Mouse (Mus musculus): ENCODE results near the gene Ebp. TPM values are rescaled to one million over a fixed set of nuclear protein-coding genes. Genes with fewer than 3 reads are reported as not detected.

The Ebp gene
- total RNA-seq, 2 experiments from 2014 or later: 31.7 to 33.3 TPM

DNA sequence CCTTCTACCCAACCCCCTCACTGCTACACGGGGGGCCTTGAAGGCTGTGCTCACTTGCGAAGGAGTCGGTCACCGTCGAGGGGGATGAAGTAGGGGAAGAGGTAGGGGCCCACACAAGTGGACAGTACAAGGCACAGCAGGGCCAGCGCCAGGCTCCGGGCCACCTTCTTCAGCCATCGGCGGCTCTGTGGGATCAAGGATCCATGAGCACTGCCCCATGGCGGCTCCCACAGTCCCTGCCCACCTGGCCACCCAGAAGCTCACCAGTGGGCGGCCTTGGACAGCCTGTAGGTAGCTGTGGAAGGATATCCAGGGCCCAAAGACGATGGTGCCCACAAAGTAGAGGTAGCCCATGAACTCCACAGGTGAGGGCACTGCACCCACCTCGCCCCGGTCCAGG, 9.8 kb upstream of the Ebp start:
- DNase-seq (ENCODE audit: low spot score in 2 of 2): no peak
- intact Hi-C loops (cut with DNase I): no loop called here

DNA sequence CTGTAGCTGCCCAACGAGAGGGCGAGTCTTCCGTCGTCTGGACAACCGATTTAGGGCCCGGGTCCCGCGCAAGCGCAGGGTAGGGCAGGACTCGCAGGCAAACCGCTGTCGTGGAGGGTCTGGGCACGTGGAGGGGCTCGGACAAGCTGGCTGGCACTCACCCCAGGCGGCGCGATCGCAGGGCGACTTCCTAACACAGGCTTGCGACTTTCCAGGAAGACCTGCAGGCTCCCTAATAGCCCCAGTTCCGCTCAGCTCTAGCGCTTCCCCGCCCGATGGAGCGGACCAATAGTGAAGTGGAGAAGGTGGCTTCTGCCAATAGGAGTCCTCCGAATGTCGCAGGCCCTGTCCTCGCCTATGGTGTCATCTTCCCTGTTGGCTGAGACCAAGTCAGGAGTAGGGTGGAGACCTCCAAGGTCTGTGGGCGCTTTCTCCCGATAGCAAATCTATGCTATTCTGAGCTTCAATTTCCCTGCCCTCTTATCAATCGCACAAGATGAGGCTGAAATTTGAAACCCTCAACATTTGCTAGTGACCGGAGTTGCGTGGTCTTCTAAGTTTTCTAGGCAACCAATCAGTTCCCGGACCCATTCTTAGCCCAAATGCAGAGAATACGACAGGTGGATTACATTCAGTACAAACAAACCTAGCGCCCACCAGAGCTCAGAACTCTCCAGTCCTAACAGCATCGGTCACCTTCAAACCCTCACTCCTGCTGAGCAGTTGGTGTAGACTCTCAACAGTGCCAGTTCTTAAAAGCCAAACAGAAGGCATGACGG, 483 bp downstream of the Ebp start:
- intact Hi-C loops (cut with DNase I): loop anchor here (5.0 kb wide), 1 partner anchor 59 kb away; the partner anchor contains the start of gene Ftsj1
- peak; percentile 76 to 79 for DNase-seq (ENCODE audit: low spot score in 2 of 2)

DNA sequence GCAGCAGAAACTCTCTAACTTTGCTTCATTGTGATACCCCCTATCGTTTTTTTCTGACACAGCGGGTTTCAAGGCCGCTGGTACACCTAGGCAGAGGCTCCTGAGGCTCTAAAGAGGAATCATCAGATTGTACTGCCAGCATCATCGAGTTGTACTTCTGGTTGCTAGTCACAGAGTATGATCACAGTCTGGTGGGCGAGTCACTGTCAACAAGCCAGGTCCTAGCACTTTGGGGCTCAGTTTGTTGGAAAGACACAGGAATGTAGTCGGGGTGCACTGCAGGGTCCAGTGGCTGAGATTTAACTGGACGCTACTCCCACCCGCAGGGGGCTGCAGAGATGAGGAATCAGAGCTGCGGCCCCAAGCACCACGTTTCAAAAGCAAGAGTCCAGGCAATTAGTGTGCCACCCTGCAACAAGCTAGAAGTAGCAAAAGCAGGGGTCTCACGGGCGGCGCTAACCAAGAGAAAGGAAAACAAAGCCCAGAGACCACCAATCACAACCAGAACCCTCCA, 1.1 kb downstream of the Ebp start:
- intact Hi-C loops (cut with DNase I): loop anchor here (5.0 kb wide), 1 partner anchor 60 kb away; the partner anchor contains the start of gene Ftsj1
- DNase-seq (ENCODE audit: low spot score in 2 of 2): peak in 1 of 2 experiments; percentile 5

DNA sequence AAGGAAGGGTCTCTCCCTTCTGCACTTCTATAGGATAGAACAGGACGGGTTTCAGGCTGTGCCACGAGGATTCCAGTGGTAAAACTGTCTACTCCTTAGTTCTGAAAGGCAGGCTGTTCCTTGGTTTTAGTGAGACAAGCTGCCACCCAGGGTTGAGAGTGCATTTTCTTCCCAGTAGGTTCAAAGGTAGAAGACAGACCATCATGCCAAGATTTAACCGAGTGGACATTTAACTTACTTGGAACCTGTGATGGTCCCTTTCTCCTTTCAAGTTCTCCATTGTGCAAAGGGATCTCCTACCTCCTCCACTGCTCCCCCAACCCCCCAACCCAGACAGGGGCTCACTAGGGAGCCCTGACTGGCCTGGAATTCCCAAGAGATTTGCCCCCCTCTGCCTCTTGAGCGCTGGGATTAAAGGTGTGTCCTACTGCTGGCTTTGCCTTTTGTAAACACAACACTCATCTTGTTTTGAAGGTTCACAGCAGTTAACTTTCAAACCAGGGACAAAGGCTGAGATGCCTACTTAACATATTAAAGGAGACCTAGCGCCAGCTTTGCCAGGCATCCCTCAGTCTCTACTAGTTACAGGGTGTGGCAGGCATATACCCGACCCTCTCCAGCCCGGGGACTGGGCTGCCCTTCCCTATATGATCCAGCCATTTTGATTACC, 10.3 kb downstream of the Ebp start:
- intact Hi-C loops (cut with DNase I): no loop called here
- DNase-seq (ENCODE audit: low spot score in 2 of 2): no peak

DNA sequence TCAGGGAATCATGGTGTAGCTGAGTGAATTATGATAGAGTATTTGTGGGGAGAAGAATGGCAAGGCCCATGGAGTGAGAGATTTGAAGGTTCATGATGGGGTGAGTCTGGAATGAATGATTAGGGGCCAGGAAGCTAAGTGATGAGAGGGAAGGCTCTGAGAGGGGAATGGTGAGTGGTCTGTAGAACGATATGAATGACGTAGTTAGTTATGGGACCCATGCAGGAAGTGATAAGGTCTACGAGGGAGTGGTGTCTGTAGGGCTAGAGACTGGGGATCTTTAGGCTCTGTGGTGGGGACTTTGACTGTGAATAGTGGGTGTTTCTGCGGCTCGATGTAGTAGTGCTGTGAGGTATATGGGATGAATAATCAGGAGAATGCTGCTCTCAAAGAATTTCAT, 13.7 kb downstream of the Ebp start:
- intact Hi-C loops (cut with DNase I): no loop called here
- DNase-seq (ENCODE audit: low spot score in 2 of 2): no peak

DNA sequence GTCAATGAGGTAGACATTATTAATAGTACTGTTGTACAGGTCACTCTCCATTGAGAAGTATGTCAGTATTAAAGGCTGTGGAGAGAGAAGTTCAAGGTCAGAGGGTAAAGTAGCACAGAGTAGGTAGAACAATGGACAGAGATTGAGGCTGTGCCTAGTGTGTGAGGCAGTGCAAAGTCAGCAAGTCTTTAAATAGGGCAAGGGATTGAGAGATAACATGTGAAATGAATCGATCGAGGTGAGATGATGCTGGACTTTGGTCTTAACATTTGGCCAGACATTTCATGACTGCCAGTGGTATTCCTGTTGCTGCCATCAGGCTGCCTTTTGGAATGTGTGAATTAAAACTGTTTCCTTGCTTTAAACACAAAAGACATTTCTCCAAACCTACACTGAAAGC, 14.4 kb downstream of the Ebp start:
- intact Hi-C loops (cut with DNase I): no loop called here
- no peak for DNase-seq (ENCODE audit: low spot score in 2 of 2)

DNA sequence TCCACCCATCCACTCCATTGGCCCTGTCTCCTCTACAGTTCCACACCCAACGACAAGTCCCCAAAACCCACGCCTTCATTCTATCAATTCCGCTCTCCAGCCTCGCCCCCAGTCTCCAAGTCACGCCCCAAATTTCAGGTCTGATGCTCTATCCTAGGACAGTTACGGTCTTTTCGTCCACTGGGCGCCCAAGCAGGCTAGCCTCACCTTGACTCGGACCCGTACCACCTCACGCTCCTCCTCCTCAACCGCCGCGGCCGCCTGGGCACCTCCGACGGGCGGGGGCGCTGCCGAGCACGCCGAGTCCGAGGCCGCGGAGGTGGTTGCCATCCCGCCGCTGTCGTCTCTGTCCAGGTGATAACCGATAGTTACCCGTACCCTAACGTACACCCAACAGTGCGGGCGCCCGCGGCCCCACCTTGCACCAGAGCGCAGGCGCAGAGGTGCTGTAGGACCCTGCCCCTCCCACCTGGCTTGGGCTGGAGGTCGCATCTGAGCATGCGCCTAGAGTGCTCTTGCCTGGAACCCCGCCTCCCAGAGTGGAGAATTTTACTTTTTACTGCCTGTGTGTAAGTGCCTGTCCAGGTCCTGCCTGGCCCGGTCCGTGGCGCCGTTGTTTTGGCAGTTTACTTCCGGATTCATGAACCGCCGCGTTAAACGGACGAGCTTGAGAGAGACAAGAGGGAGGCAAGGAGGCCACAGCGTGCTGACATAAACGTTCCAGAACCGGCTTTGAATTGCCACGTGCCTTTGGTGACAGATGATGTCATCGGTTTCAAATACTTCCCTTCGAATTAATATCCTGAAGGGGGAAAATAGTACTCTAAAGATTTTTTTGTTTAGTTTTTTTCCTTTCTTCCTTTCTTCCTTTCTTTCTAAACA, 17.6 kb downstream of the Ebp start, which contains the start of gene Tbc1d25:
TSS of gene Tbc1d25 (minus strand) at position 678 of the 882 bp plus-strand sequence.
- intact Hi-C loops (cut with DNase I): no loop called here
- DNase-seq (ENCODE audit: low spot score in 2 of 2): peak; percentile 82 to 83

DNA sequence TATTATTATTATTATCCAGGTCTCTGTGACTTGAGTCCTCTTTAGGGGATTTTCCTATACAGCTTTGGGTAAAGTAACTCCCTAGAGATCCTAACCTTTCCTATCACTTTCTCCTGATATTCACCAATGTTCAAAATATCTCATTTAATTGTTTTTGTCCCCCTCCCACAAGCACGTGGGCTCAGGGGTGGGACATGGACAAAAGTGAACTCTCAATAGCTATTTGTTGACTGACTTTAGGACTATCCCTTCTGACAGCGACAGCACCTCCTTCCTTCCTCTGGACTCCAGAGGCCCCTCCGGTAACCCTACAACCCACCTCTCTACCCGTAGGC, 18.2 kb downstream of the Ebp start:
- intact Hi-C loops (cut with DNase I): no loop called here
- no peak for DNase-seq (ENCODE audit: low spot score in 2 of 2)

DNA sequence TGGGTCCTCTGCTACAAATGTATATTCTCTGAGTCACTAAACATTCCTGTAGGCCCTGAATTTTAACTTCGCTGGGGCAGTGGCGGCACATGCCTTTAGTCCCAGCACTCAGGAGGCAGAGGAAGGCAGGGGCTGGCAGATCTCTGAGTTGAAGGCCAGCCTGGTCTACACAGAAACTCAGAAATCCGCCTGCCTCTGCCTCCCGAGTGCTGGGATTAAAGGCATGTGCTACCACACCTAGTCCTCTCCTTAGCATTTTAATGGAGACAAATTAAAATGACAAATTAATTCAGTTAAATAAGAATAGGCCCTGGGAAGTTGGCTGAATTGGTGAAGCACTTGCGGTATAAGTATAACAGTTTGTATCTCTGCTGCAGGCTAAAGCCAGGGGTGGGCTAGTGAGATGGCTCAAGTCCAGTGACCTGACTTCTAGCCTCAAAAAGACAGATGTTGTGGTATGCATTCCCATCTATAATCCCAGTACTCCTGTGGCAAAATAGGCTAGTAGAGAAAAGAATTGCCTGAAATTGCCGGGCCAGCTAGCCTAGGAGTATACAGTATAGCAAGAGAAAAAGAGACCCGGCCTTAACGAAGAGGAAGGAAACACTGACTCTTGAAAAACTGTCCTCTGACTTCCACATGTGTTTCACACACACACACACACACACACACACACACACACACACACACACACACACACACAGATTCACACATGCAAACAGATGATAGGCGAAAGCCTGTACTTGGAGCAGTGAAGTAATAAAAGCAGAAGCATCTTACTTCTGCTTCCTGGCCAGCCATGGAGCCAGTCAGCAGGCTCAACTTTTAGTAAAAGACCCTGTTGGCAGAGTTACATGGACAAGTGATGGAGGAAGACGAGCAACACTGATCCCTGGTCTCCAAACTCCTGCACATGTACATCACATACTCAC, 25.3 kb downstream of the Ebp start:
- no peak for DNase-seq (ENCODE audit: low spot score in 2 of 2)

DNA sequence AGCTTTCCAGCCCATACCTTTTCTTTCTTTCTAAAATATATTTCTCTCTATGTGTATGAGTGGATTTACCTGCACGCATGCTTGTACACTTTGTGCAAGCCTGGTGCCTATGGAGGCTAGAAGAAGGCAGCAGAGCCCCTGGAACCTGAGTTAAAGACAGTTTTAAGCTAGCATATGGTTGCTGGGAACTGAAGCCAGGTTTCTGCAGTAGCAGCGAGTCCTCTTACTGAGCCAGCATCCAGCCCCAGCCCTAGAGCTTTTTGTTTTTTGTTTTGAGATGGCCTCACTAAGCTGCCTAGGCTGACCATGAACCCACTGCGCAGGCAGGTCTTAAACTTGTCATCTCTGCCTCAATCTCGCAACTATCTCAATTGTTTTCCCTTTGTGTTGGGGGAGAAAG, 28.8 kb downstream of the Ebp start:
- intact Hi-C loops (cut with DNase I): no loop called here
- DNase-seq (ENCODE audit: low spot score in 2 of 2): no peak

More for the DNA sequence above, 25.3 kb downstream of the Ebp start:
- intact Hi-C loops (cut with DNase I): no loop called here

DNA sequence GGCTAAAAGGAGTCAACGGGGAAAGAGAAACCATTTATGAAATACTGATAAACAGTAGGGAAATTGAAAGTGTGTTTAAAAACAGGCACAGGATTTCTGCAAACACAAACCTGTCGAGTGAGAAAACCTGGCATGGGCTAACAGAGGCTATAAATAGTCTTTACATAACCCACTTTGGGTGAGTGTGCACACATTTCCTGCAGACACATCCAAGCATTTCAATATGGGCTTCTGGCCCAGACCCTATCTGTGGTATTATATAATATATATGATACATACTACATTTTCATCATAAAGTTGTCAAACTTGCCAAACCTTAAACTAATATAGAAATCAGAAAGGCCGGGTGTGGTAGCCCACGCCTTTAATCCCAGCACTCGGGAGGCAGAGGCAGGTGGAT, 30.2 kb downstream of the Ebp start:
- intact Hi-C loops (cut with DNase I): no loop called here
- DNase-seq (ENCODE audit: low spot score in 2 of 2): peak in 1 of 2 experiments; percentile 39

DNA sequence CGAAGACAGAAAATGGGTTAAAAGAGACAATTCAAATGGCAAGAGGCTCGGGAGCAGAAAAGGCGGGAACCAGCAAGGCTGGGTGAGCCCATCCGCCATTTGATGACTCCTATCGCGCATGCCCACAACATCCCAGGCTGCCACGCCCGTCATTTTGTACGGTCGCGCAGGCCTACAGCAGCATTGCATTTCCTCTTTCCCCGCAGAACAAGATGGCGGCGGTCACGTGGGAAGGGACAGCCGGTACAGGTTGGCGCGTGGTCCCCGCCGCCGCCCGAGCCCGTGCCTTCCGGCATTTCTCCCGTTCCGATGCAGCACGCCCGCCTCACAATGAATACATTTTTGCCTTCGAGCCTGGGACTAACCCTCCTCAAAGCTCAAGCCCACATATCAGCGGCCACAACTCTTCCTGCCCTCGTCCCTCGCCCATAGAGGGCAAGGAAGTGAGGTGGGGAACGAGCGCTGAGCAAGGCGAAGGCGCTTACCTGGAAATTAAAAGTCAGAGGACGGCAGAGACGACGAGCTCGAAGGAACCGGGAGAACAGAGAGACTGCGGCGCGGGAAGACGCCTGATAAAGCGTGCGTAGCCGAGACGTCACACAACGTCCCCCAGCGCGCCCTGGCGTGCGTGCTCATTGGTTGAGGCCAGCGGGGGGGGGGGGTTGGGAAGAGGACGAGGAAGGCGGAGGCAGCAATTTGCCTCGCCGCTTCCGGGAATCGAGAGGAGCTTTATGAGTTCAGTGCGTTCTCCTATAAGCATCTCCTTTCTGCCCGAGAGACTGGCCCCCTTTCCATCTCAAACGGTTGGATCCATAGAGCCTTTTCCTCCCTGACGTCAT, 47.9 kb downstream of the Ebp start, which contains the start of gene Rbm3:
TSS of gene Rbm3 (minus strand) at position 728 of the 839 bp plus-strand sequence.
- intact Hi-C loops (cut with DNase I): no loop called here
- DNase-seq (ENCODE audit: low spot score in 2 of 2): peak; percentile 87 to 89

DNA sequence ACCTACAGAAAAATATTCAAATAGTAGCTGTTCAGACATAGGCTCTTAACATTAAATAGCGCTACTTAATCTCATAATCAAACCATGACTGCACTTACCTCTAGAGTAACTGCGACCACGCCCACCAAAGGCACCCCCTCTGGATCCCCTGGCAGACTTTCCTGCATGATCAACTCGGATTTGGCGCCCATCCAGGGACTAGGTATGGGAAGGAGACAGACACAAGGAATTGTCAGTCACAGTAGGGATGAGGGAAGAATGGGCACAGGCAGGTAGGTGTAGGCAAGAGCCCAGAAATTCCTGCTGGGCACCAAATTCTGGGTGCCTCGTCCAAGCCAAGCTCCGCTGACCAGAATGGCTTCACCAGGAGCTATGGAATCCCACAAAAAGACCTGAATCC, 49.6 kb downstream of the Ebp start:
- intact Hi-C loops (cut with DNase I): no loop called here
- no peak for DNase-seq (ENCODE audit: low spot score in 2 of 2)

DNA sequence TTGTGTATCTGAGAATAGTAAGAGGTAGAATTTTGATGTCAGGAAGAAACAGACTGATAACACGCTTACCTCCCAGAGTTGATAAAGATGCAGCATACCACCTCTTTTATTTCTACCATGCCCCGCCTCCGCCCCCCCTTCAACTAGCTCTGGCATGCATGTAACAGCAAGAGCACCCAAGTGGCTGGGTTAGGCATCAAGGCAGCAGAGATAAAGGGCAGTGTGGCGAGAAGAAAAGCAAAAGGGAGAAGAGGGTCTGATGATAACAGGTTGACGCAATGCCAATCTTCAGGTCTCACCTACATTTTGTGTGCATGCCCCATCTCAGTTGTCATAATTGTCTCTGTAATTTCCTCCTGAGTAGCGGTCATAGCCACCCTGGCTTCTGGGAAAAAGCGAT, 50.4 kb downstream of the Ebp start:
- intact Hi-C loops (cut with DNase I): no loop called here
- DNase-seq (ENCODE audit: low spot score in 2 of 2): no peak

DNA sequence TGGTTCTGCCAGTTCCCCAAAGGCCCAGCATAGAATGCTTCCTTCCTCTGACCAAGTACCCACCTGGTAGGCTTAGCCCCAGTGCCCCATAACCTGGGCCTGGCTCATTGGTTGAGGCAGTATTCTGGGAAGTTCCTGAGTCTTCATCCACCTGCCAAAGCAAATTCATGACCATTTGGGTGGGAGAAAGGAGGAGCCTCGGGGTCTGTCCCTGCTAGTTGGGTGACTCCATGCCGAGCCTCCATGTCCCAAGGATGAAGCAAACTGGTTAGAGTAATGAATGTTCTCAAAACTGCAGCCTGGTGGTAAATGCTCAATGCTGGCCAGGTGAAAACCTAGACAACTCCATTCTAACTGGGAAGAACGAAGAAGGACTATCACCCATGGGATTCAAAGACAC, 52.3 kb downstream of the Ebp start:
- intact Hi-C loops (cut with DNase I): no loop called here
- DNase-seq (ENCODE audit: low spot score in 2 of 2): no peak

DNA sequence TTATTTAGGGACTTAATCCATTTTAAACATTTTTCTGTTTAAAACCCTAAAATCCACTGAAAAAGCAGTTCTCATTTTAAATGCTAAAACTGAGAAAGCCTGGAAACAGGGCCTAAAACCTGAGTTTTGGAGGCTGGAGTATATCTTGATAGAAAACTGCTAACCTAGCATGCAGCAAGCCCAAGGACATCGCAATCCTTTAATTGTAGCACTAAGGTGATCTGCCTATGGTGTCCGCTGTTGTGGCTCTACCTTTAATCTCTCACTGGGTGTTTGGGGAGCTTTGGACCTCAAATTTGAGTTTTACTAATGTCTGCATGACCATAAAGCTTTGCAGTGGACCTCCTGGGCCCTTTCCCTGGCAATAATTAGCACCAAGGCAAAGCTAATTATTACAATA, 52.9 kb downstream of the Ebp start:
- no peak for DNase-seq (ENCODE audit: low spot score in 2 of 2)
- intact Hi-C loops (cut with DNase I): no loop called here

DNA sequence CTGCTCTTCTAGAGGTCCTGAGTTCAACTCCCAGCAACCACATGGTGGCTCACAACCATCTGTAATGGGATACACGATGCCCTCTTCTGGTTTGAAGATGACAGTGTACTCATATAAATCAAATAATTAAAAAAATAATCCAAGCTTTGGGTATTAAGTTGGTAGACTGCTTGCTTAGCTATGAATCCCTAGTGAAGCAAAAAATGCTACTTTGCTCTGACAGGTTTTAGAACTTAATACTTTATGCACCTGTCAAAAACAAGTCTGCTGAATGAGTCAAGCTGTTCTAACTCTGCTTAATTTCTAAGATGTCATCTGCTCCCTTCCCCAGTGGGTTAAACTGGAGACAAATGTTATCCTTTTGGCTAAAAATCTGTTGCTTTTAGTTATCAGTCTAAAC, 53.8 kb downstream of the Ebp start:
- no peak for DNase-seq (ENCODE audit: low spot score in 2 of 2)
- intact Hi-C loops (cut with DNase I): loop anchor here (10.0 kb wide), 1 partner anchor 215 kb away; the partner anchor contains the start of gene Eras

DNA sequence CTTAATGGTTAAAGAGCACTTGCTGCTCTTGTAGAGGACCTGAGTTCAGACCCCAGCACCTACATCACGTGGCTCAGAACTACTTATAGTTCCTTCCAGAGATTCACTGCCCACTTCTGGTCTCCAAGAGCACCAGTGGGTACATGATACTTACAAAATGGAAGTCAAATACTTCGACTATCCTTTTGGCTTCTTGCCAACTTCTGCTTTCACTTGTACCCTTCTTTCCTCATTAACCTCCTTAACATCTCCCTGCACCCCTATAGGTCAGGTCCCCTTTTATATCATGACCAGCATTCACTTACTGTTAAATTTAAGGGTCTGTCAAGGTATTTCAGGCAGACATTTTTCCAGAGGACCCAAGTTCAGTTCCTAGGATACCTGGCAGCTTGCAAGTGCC, 57.4 kb downstream of the Ebp start:
- DNase-seq (ENCODE audit: low spot score in 2 of 2): no peak
- intact Hi-C loops (cut with DNase I): loop anchor here (10.0 kb wide), 1 partner anchor 211 kb away; the partner anchor contains the start of gene Eras
